Mouse (Mus musculus) kidney, adult 8-10 months (tissue): Measurements from ENCODE around the gene Ndufb7.
"Not testable (repeated sequence)": the region's sequence is repeated elsewhere in the genome, so short reads cannot be mapped to it uniquely, and the experiment has no call there.

Experiments used
- DNase-seq, 2 experiments: peaks; one replicate each; pipeline ENCODE4 v3.0.0; 2022

Gene Ndufb7

GRCm38 (mm10) chr8:83576921-83577320, 10.4 kb downstream of the Ndufb7 start:
- no peak for DNase-seq

DNA sequence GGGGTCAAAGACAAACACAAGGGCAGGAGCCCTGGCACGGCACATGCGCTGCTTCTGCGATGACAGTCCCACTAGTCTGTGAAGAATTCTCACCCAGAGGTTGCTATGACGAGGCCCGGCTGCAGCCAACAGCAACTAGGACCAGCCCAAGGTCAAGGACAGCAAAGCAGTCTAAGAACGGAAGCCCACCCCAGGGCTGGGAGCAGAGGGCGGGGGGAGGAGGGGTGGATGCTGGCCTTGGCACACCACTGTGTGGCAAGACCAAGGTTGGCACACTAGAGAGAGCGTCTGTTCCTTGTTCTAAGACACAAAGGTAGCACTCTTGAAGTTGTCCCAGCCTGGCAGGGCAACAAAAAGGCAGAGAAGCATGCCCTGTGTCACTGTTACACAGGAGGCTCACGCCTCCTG, 10.9 kb downstream of the Ndufb7 start:
- no peak for DNase-seq

DNA sequence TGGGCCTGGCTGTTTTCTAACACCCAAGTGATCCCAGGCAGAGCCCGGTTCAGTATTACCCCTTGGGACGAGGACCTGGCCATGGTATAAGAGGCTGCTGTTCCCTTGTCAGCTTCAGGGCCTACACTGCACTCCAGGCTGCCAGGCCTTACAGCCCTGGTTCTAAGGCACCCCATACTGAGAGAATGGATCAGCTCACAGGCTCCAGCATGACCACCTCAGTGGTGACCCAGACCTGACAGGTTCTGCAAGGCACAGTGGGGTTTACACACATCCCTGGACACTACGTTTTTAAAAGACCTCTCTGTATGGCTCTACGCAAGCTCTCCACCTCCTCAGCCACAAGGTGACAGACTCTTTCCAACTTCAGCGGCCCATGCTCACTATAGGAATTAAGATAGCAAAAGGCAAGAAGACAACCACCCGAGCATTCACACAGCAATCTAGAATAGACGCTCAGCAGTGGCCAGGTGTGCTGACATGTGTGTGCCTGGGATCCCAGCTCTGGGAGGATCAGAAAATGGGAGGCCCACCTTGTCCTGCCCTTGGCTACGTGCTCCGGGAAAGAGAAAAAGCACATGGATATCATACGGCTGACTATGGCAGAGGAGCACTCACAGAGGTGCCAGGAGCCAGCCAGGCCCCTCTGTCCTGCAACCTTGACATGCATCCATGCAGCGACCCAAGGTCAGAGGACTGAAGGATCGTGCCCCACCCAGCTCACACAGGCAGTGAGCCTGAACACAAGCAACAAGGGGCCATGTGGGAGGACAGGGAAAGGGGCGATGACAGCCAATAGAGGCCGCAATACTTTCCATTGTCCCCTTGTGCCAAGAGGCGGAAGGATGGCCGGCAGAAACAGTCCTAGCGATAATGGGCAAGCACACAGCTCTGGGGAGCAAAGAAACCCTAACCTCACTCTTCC, 11.9 kb downstream of the Ndufb7 start:
- no peak for DNase-seq

- no peak for DNase-seq
These were observed 13.2 kb downstream of the Ndufb7 start for GRCm38 (mm10) chr8:83579676-83580075.

- no peak for DNase-seq
These were observed 14.4 kb downstream of the Ndufb7 start for GRCm38 (mm10) chr8:83580826-83581225.

- DNase-seq: no peak
These were observed 15.8 kb downstream of the Ndufb7 start for GRCm38 (mm10) chr8:83582226-83582625.

GRCm38 (mm10) chr8:83583236-83583635, 16.8 kb downstream of the Ndufb7 start:
- no peak for DNase-seq

DNA sequence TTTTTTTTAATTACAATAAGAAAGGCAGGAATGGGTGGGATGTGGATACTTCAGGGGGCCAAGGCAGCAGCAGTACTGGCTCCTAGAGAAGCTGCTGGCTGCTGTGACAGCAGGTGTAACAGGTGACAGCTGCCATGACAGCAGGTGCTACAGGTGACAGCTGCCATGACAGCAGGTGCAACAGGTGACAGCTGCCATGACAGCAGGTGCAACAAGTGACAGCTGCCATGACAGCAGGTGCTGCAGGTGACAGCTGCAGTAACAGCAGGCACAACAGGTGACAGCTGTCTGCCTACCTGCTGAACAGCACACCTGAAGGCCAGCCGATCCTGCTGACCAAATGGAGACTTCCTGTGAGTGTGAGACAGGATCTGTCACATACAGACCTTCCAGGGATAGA, 18.3 kb downstream of the Ndufb7 start:
- DNase-seq: no peak

DNA sequence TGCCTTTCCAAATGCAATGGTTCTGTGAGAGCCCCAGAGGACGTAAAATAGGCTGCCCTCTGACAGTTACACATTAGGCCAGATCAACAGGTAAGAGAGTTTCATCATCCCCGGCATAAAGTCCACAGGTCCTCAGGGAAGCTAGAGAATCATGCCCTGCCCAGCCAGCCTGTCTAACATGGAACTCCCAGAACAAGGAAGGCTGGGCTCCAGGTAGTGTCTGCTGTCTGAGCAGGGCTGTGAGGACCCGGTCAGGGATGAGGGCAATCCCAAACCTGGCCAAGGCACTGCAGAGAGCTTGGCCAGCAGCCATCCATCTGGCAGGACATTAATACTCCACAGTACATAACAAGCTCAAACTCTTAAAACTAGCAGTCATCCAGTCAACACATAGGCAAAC, 18.9 kb downstream of the Ndufb7 start:
- peak in 1 of 2 experiments; percentile 49 for DNase-seq

- no peak for DNase-seq
These were observed 21.2 kb downstream of the Ndufb7 start for GRCm38 (mm10) chr8:83587644-83588043.

GRCm38 (mm10) chr8:83588886-83589285, 22.4 kb downstream of the Ndufb7 start:
- no peak for DNase-seq

DNA sequence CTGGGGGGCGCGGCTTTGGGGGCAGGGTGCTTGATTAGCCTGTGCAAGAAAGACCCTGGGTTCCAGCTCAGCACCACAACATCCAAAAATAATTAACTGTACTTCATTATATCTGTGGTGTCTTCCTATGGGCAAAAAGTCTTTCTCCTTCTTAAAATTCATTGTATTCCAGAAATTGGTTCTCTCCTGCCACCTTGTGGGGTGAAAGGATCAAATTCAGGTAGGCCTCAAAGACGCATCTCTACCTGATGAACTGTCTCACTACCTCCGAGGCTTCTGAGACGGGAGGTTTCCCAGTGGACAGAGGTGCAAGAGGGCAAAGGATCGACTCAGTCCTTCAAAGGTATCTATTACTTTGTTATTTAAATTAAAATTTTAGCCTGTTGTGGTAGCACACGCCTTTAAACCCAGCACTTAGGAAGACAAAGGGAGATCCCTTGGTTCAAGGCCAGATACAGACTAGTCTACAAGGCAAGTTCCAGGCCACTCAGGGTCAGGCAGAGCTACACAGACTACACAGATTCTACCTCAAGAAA, 24.1 kb downstream of the Ndufb7 start:
- DNase-seq: no peak

- DNase-seq: no peak
These were observed 26.2 kb downstream of the Ndufb7 start for GRCm38 (mm10) chr8:83592682-83593081.

DNA sequence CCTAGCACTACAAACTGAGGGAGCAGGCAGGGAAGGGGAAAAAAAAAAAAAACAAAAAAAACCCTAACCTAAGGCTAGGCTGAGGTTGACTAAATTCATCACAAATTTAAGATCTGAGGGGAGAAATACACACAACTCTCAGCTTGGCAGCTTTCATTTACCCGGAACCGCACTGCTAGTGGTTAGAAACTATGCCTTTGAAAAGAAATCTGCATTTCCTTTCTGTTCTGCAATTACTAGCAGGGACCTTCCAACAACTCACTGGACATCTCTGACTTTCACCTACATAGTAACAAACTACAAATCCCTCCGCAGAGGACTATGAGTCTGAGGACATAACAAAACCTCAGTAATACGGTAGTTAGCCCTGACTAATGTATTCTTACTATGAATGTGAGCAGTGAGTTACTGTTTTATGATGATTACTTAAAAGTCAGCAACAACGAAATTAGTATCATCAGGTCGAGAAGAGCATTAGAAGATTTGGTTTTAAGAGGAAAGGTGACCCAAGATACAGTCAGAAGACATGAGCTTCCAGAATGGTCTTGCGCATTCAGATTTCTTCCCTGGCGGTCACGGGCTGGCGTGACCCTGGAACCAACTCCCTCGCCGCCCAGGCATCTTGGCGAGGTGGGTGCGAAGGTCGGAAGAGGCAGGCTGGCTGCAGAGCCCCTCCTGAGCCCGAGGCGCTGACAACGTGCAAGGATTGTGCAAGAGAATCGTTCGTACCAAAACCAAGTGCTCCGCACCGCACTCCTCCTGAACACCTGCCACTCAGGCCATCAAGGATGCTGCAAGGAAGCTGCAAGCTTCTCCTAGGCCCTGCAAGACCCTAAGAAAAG, 27.1 kb downstream of the Ndufb7 start:
- no peak for DNase-seq

GRCm38 (mm10) chr8:83594167-83595049, 27.9 kb downstream of the Ndufb7 start:
- peak; percentile 96 to 97 for DNase-seq

DNA sequence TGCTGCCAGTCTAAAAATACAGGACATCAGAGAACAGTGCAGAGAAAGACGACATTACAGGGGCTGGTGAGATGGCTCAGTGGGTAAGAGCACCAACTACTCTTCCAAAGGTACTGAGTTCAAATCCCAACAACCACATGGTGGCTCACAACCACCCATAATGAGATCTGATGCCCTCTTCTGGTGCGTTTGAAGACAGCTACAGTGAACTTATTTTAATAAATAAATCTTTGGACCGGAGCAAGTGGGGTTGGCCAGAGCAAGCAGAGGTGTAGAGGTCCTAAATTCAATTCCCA, 28.5 kb downstream of the Ndufb7 start:
- not testable (repeated sequence) for DNase-seq

DNA sequence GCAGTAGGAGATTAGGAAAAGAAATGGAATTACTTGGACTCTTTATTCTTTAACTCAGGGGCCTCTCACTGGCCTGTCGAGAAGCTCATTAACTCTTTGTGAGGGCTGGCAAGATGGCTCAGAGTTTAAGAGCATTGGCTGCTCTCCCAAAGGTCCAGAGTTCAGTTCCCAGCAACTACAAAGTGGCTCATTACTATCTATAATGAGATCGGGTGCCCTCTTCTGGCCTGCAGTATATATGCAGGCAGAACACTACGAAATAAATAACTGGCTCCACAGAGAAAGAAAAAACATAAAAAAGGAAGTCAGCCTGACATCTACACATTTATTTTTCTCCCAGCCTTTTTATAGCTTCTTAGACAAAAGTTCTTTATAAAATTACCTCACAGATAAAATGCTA, 29.9 kb downstream of the Ndufb7 start:
- DNase-seq: peak; percentile 71 to 78

DNA sequence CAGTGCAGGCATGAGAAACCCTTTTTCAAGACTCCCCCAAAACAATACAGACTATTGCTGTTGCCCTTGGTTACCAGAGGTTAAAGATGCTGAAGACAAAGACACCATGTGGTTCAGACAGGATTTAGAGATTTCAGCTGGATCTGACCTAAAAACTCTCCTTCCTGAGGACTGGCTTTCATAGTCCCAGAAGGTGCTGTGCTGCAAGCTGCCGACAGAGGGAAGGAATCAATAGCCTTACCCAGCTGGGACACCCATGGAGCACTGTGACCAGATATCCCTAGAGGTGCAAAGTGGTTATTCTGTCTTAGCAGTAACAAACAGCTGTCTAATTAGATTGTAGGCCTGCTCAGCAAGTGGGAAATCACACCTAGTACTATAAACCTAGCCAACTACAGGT, 31.7 kb downstream of the Ndufb7 start:
- no peak for DNase-seq

DNA sequence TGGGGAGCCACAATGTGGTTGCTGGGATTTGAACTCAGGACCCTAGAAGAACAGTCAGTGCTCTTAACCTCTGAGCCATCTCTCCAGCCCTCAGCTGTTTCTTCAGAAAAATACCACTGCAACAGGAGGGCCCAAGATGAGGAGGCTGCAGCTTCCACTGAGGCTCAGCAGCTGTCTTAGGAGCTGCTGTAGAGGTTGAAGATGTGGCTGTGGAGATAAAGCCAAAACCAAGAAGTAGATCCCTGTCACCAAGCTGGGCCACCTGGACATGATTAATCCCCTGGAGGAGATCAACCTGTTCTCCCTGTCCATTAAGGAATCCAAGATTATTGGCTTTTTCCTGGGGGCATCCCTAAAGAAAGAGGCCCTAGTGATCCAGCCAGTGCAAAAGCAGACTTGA, 33.3 kb downstream of the Ndufb7 start:
- DNase-seq: no peak

- no peak for DNase-seq
These were observed 36.2 kb downstream of the Ndufb7 start for GRCm38 (mm10) chr8:83602650-83603029.

DNA sequence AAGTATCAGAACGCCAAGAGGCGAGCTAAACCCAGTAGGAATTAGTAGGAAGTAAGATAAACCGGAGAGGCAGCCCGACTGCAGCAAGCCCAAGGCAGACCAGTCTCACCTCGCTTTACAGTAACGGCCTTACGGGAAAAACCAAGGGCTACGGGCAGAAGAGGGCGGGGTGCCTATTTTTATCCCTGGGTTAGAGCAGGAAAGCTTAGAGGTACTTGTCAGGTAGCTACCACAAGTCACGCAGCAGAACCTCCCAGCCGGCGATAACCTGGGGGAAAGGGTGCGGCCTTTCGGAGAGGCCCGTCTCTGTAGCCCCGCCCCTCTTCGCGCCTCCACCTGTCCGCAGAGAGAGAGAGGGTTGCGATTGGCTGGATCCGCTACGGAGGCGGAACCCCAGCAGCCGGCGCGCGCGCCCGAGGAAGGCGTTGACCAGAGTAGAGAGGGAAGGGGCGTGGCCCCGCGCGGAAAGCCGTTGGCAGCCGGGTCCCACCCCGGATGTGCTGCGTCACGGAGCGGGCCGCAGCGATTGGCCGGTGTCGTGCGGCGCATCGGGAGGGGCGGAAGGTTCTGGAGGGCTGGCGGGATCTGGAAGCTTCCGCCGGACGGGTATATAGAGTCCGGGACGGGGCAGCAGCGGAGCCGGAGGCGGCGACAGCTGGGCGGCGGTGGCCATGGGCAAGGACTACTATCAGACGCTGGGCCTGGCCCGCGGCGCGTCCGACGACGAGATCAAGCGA, 41.4 kb downstream of the Ndufb7 start, which contains the start of the genes Tecr and Dnajb1:
TSS of gene Tecr (minus strand) at position 311 of the 737 bp plus-strand sequence.
TSS of gene Dnajb1 (plus strand) at position 533 of the 737 bp plus-strand sequence.
- peak; percentile 100 for DNase-seq

GRCm38 (mm10) chr8:83608398-83608829, 41.9 kb downstream of the Ndufb7 start:
- peak; percentile 81 to 88 for DNase-seq
